Mouse (Mus musculus) cerebellum, postnatal 10 days (tissue): ENCODE measurements at regions not wholly inside any gene's neighbourhood (a gene's known extent, or its start where the extent isn't known, plus 50 kb on each side); places are given as distances from the start of the nearest gene placed in this dataset.

ENCODE experiments used
- DNase-seq, 2 experiments: peaks; one replicate each; pipeline ENCODE4 v3.0.0; 2021; ENCODE audit warnings: mixed read lengths in 2 of 2

GRCm38 (mm10) chr3:19367761-19368160, 260.7 kb downstream of the 1700064H15Rik start:
- no peak for DNase-seq
